Mouse (Mus musculus) adrenal gland, postnatal 36 days (tissue): Measurements from ENCODE around the gene Foxp3. TPM values are rescaled to one million over a fixed set of nuclear protein-coding genes. Genes with fewer than 3 reads are reported as not detected.
A peak's percentile ranks its signal among the peaks of the same experiment; 100 is the strongest.

Experiments used
- DNase-seq, 2 experiments: peaks; one replicate each; pipeline ENCODE4 v3.0.0; 2021; ENCODE audit warnings: mixed read lengths in 1 of 2
- total RNA-seq, 2 experiments: library from RNA; stranded (reverse); gene quantifications; 2 replicates each; pipeline ENCODE4 v1.2.3; 2021

Foxp3 gene
- total RNA-seq, 2 experiments from 2014 or later: not detected

- no peak for DNase-seq
These were observed 44.6 kb downstream of the Foxp3 start for GRCm38 (mm10) chrX:7617889-7618551.

GRCm38 (mm10) chrX:7632560-7632959, 59.1 kb downstream of the Foxp3 start:
- no peak for DNase-seq

GRCm38 (mm10) chrX:7635101-7635500, 61.7 kb downstream of the Foxp3 start:
- DNase-seq: no peak

GRCm38 (mm10) chrX:7638401-7639091, 65.1 kb downstream of the Foxp3 start, which contains the start of gene Syp:
Gene Syp, plus strand, starts transcription at chrX:7638471.
- DNase-seq: peak; percentile 85 to 87

GRCm38 (mm10) chrX:7639536-7640325, 66.3 kb downstream of the Foxp3 start:
- DNase-seq: no peak

- no peak for DNase-seq
These were observed 67.3 kb downstream of the Foxp3 start for GRCm38 (mm10) chrX:7640785-7641184.

Other genes starting within 250 kb of the Foxp3 start
- 10 to 100 TPM; 18.3 to 20.3 TPM for gene Usp27x, start 197.8 kb upstream of the Foxp3 start, total RNA-seq
- 1 to 10 TPM; 3.8 to 4.5 TPM for gene Ppp1r3f, start 639 bp downstream of the Foxp3 start, total RNA-seq
- 10 to 100 TPM; 19.0 to 28.3 TPM for gene Ccdc22, start 31.9 kb downstream of the Foxp3 start, total RNA-seq
- under 1 TPM in 1 of 2 experiments, not detected in 1; 0.13 TPM for gene Cacna1f, start 33.4 kb downstream of the Foxp3 start, total RNA-seq
- gene Syp, start 64.8 kb downstream of the Foxp3 start, total RNA-seq: 10 to 100 TPM; 32.8 to 48.6 TPM
- gene Prickle3, start 83.6 kb downstream of the Foxp3 start, total RNA-seq: 10 to 100 TPM in 1 of 2 experiments, 1 to 10 TPM in 1; 7.7 to 11.9 TPM
- 10 to 100 TPM; 73.8 to 80.2 TPM for gene Plp2, start 97.7 kb downstream of the Foxp3 start, total RNA-seq
- under 1 TPM; 0.66 to 0.89 TPM for gene Magix, start 107.6 kb downstream of the Foxp3 start, total RNA-seq
- gene Gpkow, start 123.5 kb downstream of the Foxp3 start, total RNA-seq: 10 to 100 TPM; 49.7 to 66.9 TPM
- 10 to 100 TPM; 48.7 to 67.5 TPM for gene Wdr45, start 140.7 kb downstream of the Foxp3 start, total RNA-seq
- gene Gm45208, start 148.6 kb downstream of the Foxp3 start, total RNA-seq: under 1 TPM in 1 of 2 experiments, not detected in 1; 0.43 TPM
- gene Praf2, start 154.8 kb downstream of the Foxp3 start, total RNA-seq: 10 to 100 TPM; 11.5 to 16.3 TPM
- gene Ccdc120, start 177.3 kb downstream of the Foxp3 start, total RNA-seq: 1 to 10 TPM; 2.2 to 4.0 TPM
- 10 to 100 TPM; 44.5 to 48.7 TPM for gene Tfe3, start 188.9 kb downstream of the Foxp3 start, total RNA-seq
- gene Gripap1, start 216.1 kb downstream of the Foxp3 start, total RNA-seq: 10 to 100 TPM; 41.0 to 50.8 TPM
- gene Kcnd1, start 248.6 kb downstream of the Foxp3 start, total RNA-seq: under 1 TPM; 0.49 to 0.89 TPM